Mouse (Mus musculus) lung, adult 2 months (tissue): ENCODE results near the gene Pan3. TPM values are rescaled to one million over a fixed set of nuclear protein-coding genes. Genes with fewer than 3 reads are reported as not detected.

Experiments used
- DNase-seq: peaks from one replicate; pipeline ENCODE4 v3.0.0; 2022
- H3K4me1 ChIP-seq: fragments of 200-500 bp; 2 replicates; pipeline ENCODE4 v1.6.1; 2011; ENCODE audit warnings: low read length; ENCODE audit not compliant: control insufficient read depth, insufficient read depth
- H3K4me3 ChIP-seq: fragments of 200-500 bp; replicated peaks from 2 replicates; pipeline ENCODE3; 2011; ENCODE audit warnings: low read depth, mild to moderate bottlenecking, control low read depth, low read length; ENCODE audit errors: extremely low read depth
- CTCF ChIP-seq: fragments of 200-500 bp; IDR thresholded peaks from 2 replicates; pipeline ENCODE4 v1.5.1; 2011; ENCODE audit warnings: mild to moderate bottlenecking, low read length, control low read depth; ENCODE audit not compliant: insufficient read depth
- POLR2A ChIP-seq: fragments of 200-500 bp; IDR thresholded peaks from 2 replicates; pipeline ENCODE4 v1.6.1; 2011; ENCODE audit warnings: low read depth, mild to moderate bottlenecking, control low read depth, low read length, borderline replicate concordance; ENCODE audit errors: extremely low read depth
- whole genome bisulfite sequencing: fragments of 180-500 bp; shearing (Covaris S2); methylation state at CpG from one replicate; pipeline ENCODE4 v1.1.7; 2018; 5-methylcytosine and 5-hydroxymethylcytosine counted together
- polyA plus RNA-seq: library from polyadenylated mRNA; depleted of rRNA; stranded (reverse); fragments of >200 nt; gene quantifications from 2 replicates; pipeline ENCODE4 v1.2.3, GENCODE M21; 2012

The Pan3 gene
- polyA plus RNA-seq, 1 experiment, result 38.0 TPM

DNA sequence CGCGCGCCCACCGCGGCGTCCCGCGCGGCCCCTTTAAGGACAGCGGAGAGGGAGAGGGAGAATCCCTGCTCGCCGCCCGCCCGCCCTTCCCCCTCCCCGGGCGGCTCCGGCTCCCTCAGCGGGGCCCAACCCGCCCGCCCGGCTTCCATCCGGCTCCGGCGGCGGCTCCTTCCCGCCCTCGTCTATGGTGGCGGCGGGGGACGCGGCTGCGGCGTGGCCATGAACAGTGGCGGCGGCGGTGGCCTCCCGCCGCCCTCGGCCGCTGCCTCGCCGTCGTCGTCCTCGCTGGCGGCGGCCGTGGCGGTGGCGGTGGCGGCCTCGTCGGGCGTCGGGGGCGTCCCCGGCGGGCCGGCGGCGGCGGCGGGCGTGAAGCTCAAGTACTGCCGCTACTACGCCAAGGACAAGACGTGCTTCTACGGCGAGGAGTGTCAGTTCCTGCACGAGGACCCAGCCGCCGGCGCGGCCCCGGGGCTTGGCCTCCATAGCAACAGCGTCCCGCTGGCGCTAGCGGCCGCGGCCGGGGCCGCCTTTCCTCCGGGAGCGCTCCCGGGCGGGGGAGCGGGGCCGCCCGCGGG is 487 bp downstream of the Pan3 start:
- H3K4me1 ChIP-seq, result peaks cover 25% of the 10 kb centered on the region
- WGBS, result under 1% methylated on average over 61 of the region's 91 CpGs
- peak; percentile 59 for DNase-seq
- peak overlapping the region; percentile 89 for H3K4me3 ChIP-seq
- TF ChIP-seq POLR2A, result no peak
- no peak for TF ChIP-seq CTCF

- DNase-seq, result peak; percentile 72
- H3K4me1 ChIP-seq, result peaks cover 30% of the 10 kb centered on the region
- under 1% methylated on average over 56 of the region's 68 CpGs for WGBS
- H3K4me3 ChIP-seq, result peak overlapping the region; percentile 89
- no peak for TF ChIP-seq CTCF
- peak; percentile 16; the same call in 1 of the 2 replicates for TF ChIP-seq POLR2A
Observed at GRCm38 (mm10) chr5:147430936-147431839, 1.2 kb downstream of the Pan3 start.

DNA sequence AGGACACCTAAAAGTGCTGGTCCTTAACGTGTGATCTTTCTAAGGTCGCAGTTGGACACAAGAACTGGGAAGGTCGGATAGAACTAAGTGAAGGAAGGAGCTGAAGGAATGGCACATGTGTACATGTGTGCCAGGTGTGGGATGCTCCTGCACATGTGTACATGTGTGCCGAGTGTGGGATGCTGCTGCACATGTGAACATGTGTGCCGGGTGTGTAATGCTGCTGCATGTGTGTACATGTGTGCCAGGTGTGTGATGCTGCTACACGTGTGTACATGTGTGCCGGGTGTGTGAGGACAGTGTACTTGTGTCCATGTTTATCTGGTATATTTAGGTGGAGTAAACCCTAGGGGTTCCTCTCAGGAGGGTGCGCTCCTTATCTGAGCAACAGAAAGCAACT is 3.0 kb downstream of the Pan3 start:
- 76% methylated on average over 8 of the region's 8 CpGs for WGBS
- no peak for TF ChIP-seq CTCF
- no peak for TF ChIP-seq POLR2A
- Histone ChIP-seq H3K4me3 (peak overlapping the region; percentile 1), H3K4me1 (peaks cover 41% of the 10 kb centered on the region)
- DNase-seq, result no peak

DNA sequence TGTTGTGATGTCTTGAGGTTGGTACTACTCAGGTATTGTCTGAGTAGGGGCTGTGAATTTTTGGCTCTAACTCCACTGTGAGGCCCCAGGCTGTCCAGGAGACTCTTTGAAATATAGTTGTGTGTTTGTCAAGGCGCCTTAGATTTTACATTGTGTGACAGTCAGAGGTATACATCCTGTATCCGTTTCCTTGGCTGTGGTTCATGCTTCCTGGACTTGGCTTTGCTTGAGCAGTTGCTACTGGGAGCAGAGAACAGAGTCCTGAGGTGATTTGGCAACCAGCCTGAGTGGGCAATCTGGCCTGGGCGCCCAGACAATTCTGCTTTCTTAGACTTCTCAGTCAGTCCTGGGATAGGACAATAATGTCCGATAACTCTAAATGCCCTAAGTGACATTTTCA is 5.3 kb downstream of the Pan3 start:
- 16% methylated on average over 4 of the region's 4 CpGs for WGBS
- DNase-seq, result peak; percentile 32
- H3K4me3 ChIP-seq, result no peak overlapping the region
- TF ChIP-seq CTCF (no peak), POLR2A (no peak)
- peaks cover 47% of the 10 kb centered on the region for H3K4me1 ChIP-seq

DNA sequence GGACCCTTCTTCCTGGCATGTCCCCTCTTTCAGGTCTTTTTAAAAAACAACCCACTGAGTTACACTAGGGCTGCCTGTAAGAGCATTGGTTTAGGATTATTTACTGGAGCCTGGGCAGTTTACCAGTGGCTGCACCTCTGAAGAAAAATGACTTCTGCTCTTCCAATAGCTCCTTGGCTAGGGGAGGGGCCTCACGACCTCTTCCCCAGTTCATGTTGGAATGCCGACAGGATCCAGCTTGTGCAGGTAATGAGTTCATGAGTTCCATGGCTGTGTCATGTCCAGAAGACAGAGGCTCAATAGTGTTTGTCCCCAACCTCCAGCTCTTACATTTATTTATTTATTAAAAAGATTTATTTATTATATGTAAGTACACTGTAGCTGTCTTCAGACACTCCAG is 5.8 kb downstream of the Pan3 start:
- 26% methylated on average over 2 of the region's 2 CpGs for WGBS
- H3K4me3 ChIP-seq, result no peak overlapping the region
- no peak for DNase-seq
- TF ChIP-seq CTCF (no peak), POLR2A (no peak)
- peaks cover 47% of the 10 kb centered on the region for H3K4me1 ChIP-seq

DNA sequence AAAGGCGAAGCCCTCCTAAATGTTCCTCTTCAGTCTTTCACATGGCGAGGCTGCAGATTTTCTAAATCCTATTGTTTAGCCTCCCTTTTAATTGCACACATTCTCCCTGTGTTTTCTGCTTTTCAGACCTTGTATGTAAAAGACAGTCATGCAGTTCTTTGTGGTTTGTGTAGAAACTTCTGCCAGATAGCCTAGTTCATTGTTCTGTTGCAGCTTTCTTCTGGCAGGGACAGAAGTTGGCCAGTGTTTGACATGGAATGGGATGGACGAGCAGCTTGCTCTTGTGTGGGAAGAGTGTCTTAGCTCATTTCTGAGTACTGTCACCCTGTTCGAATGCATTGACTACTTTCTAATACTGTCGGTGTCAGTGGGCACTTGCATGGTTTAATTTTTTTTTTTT is 6.5 kb downstream of the Pan3 start:
- Histone ChIP-seq H3K4me1 (peaks cover 49% of the 10 kb centered on the region), H3K4me3 (no peak overlapping the region)
- DNase-seq, result no peak
- 55% methylated on average over 5 of the region's 5 CpGs for WGBS
- TF ChIP-seq CTCF, result no peak
- TF ChIP-seq POLR2A, result no peak

- H3K4me1 ChIP-seq, result peaks cover 22% of the 10 kb centered on the region
- H3K4me3 ChIP-seq, result no peak overlapping the region
- no peak for DNase-seq
- TF ChIP-seq POLR2A (no peak), CTCF (no peak)
- WGBS, result 68% methylated on average over 3 of the region's 3 CpGs
Observed at GRCm38 (mm10) chr5:147440996-147441507, 11.1 kb downstream of the Pan3 start.

DNA sequence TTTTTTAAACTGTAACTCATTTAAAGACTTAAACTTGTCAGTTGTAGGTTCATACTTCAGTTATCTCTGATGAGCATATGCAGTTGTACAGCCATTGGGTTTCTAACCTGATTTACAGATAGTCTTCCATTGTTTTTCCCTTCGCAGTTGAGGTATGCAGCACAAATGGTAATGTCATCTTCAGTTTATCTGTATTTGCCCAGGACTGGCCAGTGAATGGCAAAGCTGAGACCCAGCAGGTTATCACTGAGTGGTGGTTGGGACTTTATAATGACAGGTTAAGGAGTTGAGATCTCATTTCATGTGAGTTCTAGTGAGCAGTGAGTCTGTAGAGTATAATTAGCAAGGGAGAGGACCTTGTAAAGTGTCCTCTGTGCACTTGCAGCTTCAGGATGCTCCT is 12.0 kb downstream of the Pan3 start:
- Histone ChIP-seq H3K4me1 (peaks cover 23% of the 10 kb centered on the region), H3K4me3 (no peak overlapping the region)
- WGBS, result 58% methylated on average over 1 of the region's 1 CpGs
- TF ChIP-seq CTCF, result no peak
- no peak for TF ChIP-seq POLR2A
- DNase-seq, result no peak

DNA sequence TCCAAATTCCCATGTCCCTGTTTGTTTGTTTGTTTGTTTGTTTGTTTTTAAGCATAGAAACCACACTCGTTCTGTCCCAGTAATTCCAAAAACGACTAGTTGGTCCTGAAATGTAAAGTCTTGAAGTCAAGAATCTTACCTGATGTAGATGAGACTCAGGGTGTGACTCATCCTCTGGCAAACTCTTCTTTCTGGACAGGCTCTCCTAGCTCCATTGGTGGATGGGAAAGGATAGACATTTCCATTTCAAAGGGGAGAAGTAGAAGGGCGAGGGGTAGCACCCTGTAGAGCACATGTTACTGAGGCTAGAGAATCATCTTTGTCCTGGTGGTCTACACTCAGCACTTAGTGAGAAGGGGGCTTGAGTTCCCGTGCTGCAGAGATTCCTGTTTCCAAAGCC is 12.8 kb downstream of the Pan3 start:
- H3K4me3 ChIP-seq, result no peak overlapping the region
- no peak for DNase-seq
- TF ChIP-seq CTCF, result no peak
- TF ChIP-seq POLR2A, result no peak
- peaks cover 22% of the 10 kb centered on the region for H3K4me1 ChIP-seq
- WGBS, result 73% methylated on average over 4 of the region's 4 CpGs

- H3K4me3 ChIP-seq, result no peak overlapping the region
- DNase-seq, result no peak
- TF ChIP-seq POLR2A (no peak), CTCF (no peak)
- H3K4me1 ChIP-seq, result peaks cover 23% of the 10 kb centered on the region
- WGBS, result 68% methylated on average over 6 of the region's 6 CpGs
Observed at GRCm38 (mm10) chr5:147444298-147444697, 14.3 kb downstream of the Pan3 start.
